Mouse (Mus musculus): ENCODE results near the gene Lonp1. TPM values are rescaled to one million over a fixed set of nuclear protein-coding genes. Genes with fewer than 3 reads are reported as not detected.

The Lonp1 gene
- polyA plus RNA-seq, 1 experiment from 2014 or later: 45.4 TPM

DNA sequence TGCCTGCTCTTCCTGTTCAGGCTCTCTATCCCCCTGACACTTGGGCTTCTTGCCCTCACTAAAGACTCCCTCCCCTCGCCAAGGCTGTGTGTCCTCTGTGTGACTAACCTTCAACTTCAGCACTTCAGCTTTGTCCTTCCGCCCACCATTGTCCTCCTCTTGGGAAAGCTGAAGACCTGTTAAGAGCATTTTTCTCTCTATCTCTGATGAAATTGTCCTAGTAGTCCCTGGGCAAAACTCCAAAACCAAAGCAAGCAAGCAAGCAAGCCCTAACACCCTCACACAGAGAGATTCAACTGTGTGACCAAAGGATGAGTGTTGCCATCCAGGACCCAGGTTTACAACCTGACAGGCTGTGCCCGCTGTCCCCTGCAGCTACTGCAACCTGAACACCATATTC, 37.0 kb upstream of the Lonp1 start:
- H3K4me2 ChIP-seq (ENCODE audit: low read length): no peak overlapping the region
- no peaks in the 10 kb centered on the region for H3K9me3 ChIP-seq (ENCODE audit: control insufficient read depth, low read length)
- H3K27me3 ChIP-seq (replicated peaks; ENCODE audit: control insufficient read depth, insufficient read depth, low read length): peaks cover 5% of the 10 kb centered on the region; the same call in 1 of the 2 replicates
- WGBS: 60% methylated on average over 3 of the region's 3 CpGs
- H3K4me1 ChIP-seq (ENCODE audit: control insufficient read depth, insufficient read depth, low read depth, low read length): peaks cover 5% of the 10 kb centered on the region
- no peak for ATAC-seq
- no peak overlapping the region for H3K27ac ChIP-seq (ENCODE audit: low read depth, low read length)
- no peak overlapping the region for H3K9ac ChIP-seq (ENCODE audit: low read depth, low read length)
- H3K4me3 ChIP-seq (ENCODE audit: low read length): no peak overlapping the region
- H3K36me3 ChIP-seq (ENCODE audit: control insufficient read depth, insufficient read depth, low read length): no peaks in the 10 kb centered on the region

DNA sequence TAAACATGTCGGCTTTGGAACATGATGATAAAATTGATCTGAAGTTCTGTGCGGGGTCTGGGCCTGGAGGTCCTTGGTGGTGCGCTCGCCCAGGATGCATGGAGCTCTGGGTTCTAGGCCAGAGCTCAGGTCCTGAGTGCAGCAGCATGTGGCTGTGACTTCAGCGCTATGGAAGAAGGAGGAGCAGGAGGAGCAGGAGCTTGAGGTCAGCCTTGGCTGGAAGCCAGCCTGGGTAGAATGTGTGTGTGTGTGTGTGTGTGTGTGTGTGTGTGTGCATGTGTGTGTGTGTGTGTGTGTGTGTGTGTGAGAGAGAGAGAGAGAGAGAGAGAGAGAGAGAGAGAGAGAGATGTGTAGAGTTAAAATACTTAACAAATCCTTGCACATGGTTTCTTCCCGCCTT, 29.5 kb upstream of the Lonp1 start:
- Histone ChIP-seq H3K9ac (ENCODE audit: low read depth, low read length) (no peak overlapping the region), H3K4me1 (ENCODE audit: control insufficient read depth, insufficient read depth, low read depth, low read length) (no peaks in the 10 kb centered on the region), H3K4me3 (ENCODE audit: low read length) (no peak overlapping the region), H3K9me3 (ENCODE audit: control insufficient read depth, low read length) (no peaks in the 10 kb centered on the region), H3K27me3 (replicated peaks; ENCODE audit: control insufficient read depth, insufficient read depth, low read length) (no peaks in the 10 kb centered on the region), H3K27ac (ENCODE audit: low read depth, low read length) (no peak overlapping the region), H3K36me3 (ENCODE audit: control insufficient read depth, insufficient read depth, low read length) (no peaks in the 10 kb centered on the region), H3K4me2 (ENCODE audit: low read length) (no peak overlapping the region)
- WGBS: 84% methylated on average over 6 of the region's 6 CpGs
- ATAC-seq: no peak

DNA sequence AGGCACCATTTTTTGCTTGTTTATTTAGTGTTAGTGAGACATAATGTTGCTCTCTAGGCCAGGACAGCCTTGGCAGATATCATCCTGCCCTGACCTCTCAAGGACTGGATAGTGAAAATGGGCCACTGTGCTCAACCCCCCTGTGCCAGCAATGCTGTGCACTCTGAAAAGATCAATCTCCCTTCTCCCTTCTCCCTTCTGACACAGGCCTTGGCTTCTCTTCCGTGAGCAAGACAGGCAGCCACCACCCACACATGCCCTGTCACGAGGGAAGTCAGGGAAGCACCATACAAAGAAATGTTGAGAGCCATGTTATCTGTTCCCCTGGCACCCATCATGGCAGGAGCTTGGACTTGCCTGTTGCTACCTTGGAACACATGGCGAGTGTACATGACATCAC, 28.6 kb upstream of the Lonp1 start:
- WGBS: 87% methylated on average over 3 of the region's 3 CpGs
- Histone ChIP-seq H3K9me3 (ENCODE audit: control insufficient read depth, low read length) (no peaks in the 10 kb centered on the region), H3K4me2 (ENCODE audit: low read length) (no peak overlapping the region), H3K36me3 (ENCODE audit: control insufficient read depth, insufficient read depth, low read length) (no peaks in the 10 kb centered on the region), H3K9ac (ENCODE audit: low read depth, low read length) (no peak overlapping the region), H3K4me3 (ENCODE audit: low read length) (no peak overlapping the region), H3K27ac (ENCODE audit: low read depth, low read length) (no peak overlapping the region), H3K27me3 (replicated peaks; ENCODE audit: control insufficient read depth, insufficient read depth, low read length) (no peaks in the 10 kb centered on the region), H3K4me1 (ENCODE audit: control insufficient read depth, insufficient read depth, low read depth, low read length) (no peaks in the 10 kb centered on the region)
- no peak for ATAC-seq

DNA sequence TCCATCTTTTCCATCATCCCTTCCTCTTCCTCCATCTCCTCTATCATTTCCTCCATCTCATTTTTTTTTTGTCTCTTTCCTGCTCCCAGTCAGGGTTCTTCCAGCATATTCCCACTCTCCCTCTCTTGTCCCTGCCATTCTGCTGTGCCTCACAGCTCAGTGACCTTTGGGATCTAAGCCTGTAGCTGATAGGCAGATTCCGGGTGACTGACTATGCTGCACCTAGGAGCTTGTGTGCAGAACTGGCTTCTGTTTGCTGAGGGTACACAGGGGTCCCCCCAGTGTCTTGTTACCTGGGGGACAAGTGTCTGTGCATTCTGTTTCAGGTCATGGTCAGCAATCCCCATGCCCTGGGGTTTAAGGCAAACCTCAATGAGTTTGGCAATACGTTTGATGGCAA, 28.1 kb upstream of the Lonp1 start:
- H3K27ac ChIP-seq (ENCODE audit: low read depth, low read length): no peak overlapping the region
- no peaks in the 10 kb centered on the region for H3K27me3 ChIP-seq (replicated peaks; ENCODE audit: control insufficient read depth, insufficient read depth, low read length)
- WGBS: 80% methylated on average over 2 of the region's 2 CpGs
- ATAC-seq: no peak
- H3K9ac ChIP-seq (ENCODE audit: low read depth, low read length): no peak overlapping the region
- H3K9me3 ChIP-seq (ENCODE audit: control insufficient read depth, low read length): no peaks in the 10 kb centered on the region
- no peak overlapping the region for H3K4me3 ChIP-seq (ENCODE audit: low read length)
- H3K4me1 ChIP-seq (ENCODE audit: control insufficient read depth, insufficient read depth, low read depth, low read length): no peaks in the 10 kb centered on the region
- no peaks in the 10 kb centered on the region for H3K36me3 ChIP-seq (ENCODE audit: control insufficient read depth, insufficient read depth, low read length)
- H3K4me2 ChIP-seq (ENCODE audit: low read length): no peak overlapping the region

DNA sequence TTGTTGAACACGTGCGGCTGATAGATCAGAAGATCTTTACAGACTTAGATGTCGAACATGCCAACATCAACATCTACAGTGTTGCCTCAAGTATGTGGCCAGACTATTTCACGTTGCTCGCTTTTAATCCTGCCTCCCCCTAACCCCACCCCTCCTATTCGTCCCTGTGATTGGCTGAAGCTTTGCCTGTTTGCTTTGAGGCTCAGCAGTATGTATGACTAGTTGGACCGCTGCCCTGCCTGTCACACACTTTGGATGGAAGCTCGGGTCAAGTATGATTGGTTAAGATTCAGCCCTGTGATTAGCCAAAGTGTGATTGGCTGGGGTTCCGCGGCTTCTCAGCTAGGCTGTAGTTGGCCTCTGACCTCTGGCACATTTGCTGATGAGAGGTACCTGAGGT, 25.1 kb upstream of the Lonp1 start:
- H3K4me1 ChIP-seq (ENCODE audit: control insufficient read depth, insufficient read depth, low read depth, low read length): no peaks in the 10 kb centered on the region
- H3K4me3 ChIP-seq (ENCODE audit: low read length): no peak overlapping the region
- H3K4me2 ChIP-seq (ENCODE audit: low read length): no peak overlapping the region
- no peaks in the 10 kb centered on the region for H3K36me3 ChIP-seq (ENCODE audit: control insufficient read depth, insufficient read depth, low read length)
- ATAC-seq: no peak
- no peaks in the 10 kb centered on the region for H3K9me3 ChIP-seq (ENCODE audit: control insufficient read depth, low read length)
- no peak overlapping the region for H3K9ac ChIP-seq (ENCODE audit: low read depth, low read length)
- H3K27me3 ChIP-seq (replicated peaks; ENCODE audit: control insufficient read depth, insufficient read depth, low read length): no peaks in the 10 kb centered on the region
- WGBS: 42% methylated on average over 10 of the region's 10 CpGs
- no peak overlapping the region for H3K27ac ChIP-seq (ENCODE audit: low read depth, low read length)

DNA sequence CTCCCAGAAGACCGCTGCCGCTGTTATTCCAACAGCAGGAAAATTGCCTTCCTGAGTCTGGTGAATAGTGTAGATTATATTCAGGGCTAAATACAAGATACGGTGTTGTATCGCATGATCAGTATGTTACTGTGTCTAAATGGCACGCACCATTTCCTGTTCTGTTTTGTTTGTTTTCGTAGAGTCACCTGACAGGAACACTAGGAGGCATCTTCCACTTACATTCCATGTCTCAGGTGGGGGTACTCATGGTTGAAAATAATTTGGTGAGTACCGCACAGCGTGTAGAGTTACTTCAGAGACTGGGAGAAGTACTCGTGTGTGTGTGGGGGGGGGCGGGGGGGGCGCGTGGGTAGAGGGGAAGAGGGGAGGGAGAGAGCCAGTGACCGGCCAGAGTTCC, 20.9 kb upstream of the Lonp1 start:
- no peak overlapping the region for H3K4me3 ChIP-seq (ENCODE audit: low read length)
- WGBS: 63% methylated on average over 13 of the region's 13 CpGs
- no peaks in the 10 kb centered on the region for H3K9me3 ChIP-seq (ENCODE audit: control insufficient read depth, low read length)
- no peak overlapping the region for H3K27ac ChIP-seq (ENCODE audit: low read depth, low read length)
- no peaks in the 10 kb centered on the region for H3K4me1 ChIP-seq (ENCODE audit: control insufficient read depth, insufficient read depth, low read depth, low read length)
- no peak overlapping the region for H3K9ac ChIP-seq (ENCODE audit: low read depth, low read length)
- ATAC-seq: no peak
- no peak overlapping the region for H3K4me2 ChIP-seq (ENCODE audit: low read length)
- H3K27me3 ChIP-seq (replicated peaks; ENCODE audit: control insufficient read depth, insufficient read depth, low read length): no peaks in the 10 kb centered on the region
- no peaks in the 10 kb centered on the region for H3K36me3 ChIP-seq (ENCODE audit: control insufficient read depth, insufficient read depth, low read length)

DNA sequence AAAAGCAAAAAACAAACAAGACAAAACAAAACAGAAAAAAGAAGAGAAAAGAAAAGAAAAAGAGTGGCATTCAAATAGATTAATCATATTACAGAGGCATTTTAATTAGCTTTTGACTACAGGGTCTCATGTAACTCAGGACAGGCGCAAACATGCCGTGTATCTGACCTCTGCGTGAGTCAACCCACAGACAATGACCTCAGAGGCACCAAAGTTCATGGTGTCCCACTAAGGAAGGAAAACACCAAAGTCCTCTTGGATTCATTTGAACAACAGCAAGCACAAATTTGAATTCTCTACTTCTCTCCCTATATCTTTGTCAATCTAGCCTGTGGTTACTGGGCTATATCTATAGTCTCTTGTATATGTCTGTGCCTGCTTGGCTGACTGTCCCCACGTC, 16.6 kb upstream of the Lonp1 start:
- H3K4me2 ChIP-seq (ENCODE audit: low read length): no peak overlapping the region
- ATAC-seq: no peak
- H3K27me3 ChIP-seq (replicated peaks; ENCODE audit: control insufficient read depth, insufficient read depth, low read length): no peaks in the 10 kb centered on the region
- no peak overlapping the region for H3K27ac ChIP-seq (ENCODE audit: low read depth, low read length)
- H3K9ac ChIP-seq (ENCODE audit: low read depth, low read length): no peak overlapping the region
- WGBS: 79% methylated on average over 4 of the region's 4 CpGs
- no peaks in the 10 kb centered on the region for H3K9me3 ChIP-seq (ENCODE audit: control insufficient read depth, low read length)
- H3K4me3 ChIP-seq (ENCODE audit: low read length): no peak overlapping the region
- no peaks in the 10 kb centered on the region for H3K4me1 ChIP-seq (ENCODE audit: control insufficient read depth, insufficient read depth, low read depth, low read length)
- no peaks in the 10 kb centered on the region for H3K36me3 ChIP-seq (ENCODE audit: control insufficient read depth, insufficient read depth, low read length)

DNA sequence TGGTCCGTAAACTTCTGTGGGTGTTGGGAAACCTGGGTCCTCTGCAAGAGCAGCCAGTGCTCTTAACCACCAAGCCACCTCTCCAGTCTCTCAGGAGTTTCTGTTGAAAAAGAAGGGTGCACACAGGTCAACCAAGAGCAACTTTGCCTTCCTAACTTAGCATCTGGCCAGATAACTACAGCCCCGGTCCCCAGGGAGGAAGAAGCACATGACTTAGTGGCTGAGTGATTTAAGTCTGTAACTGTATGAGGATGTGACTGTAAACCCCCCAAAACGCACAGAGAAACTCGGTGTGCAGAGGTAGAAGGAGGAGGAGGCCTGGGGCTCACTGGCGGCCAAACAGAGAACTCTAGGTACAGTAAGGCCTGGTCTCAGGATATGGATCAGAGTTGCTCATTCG, 7.3 kb upstream of the Lonp1 start:
- no peak overlapping the region for H3K27ac ChIP-seq (ENCODE audit: low read depth, low read length)
- H3K4me1 ChIP-seq (ENCODE audit: control insufficient read depth, insufficient read depth, low read depth, low read length): no peaks in the 10 kb centered on the region
- H3K9ac ChIP-seq (ENCODE audit: low read depth, low read length): no peak overlapping the region
- no peaks in the 10 kb centered on the region for H3K9me3 ChIP-seq (ENCODE audit: control insufficient read depth, low read length)
- no peak for ATAC-seq
- no peak overlapping the region for H3K4me2 ChIP-seq (ENCODE audit: low read length)
- H3K4me3 ChIP-seq (ENCODE audit: low read length): no peak overlapping the region
- no peaks in the 10 kb centered on the region for H3K27me3 ChIP-seq (replicated peaks; ENCODE audit: control insufficient read depth, insufficient read depth, low read length)
- H3K36me3 ChIP-seq (ENCODE audit: control insufficient read depth, insufficient read depth, low read length): no peaks in the 10 kb centered on the region
- WGBS: 84% methylated on average over 6 of the region's 6 CpGs

DNA sequence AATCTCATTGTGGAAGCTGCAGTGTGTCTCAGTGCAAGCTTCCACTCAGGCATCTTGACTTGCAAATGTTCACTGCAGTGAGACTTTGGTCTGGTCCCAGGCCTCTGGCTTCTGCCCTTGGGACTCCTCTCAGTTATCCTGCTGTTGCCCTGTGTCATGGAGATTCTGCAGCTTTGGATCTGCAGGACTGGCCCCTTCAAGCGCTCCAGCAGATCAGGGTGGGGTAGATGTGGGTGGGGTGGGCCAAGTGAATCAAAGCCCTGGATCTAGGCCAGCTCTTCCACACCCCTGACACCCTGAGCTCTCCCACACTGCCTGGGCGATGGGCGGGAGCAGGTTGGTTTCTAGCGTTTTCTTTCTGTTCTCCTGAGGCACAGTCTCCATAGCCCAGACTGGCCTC, 5.1 kb upstream of the Lonp1 start:
- H3K36me3 ChIP-seq (ENCODE audit: control insufficient read depth, insufficient read depth, low read length): no peaks in the 10 kb centered on the region

More for the DNA sequence above, 5.1 kb upstream of the Lonp1 start:
- 40% methylated on average over 4 of the region's 4 CpGs for WGBS
- Histone ChIP-seq H3K4me3 (ENCODE audit: low read length) (no peak overlapping the region), H3K9ac (ENCODE audit: low read depth, low read length) (no peak overlapping the region), H3K27ac (ENCODE audit: low read depth, low read length) (no peak overlapping the region), H3K27me3 (replicated peaks; ENCODE audit: control insufficient read depth, insufficient read depth, low read length) (no peaks in the 10 kb centered on the region), H3K4me1 (ENCODE audit: control insufficient read depth, insufficient read depth, low read depth, low read length) (no peaks in the 10 kb centered on the region), H3K9me3 (ENCODE audit: control insufficient read depth, low read length) (no peaks in the 10 kb centered on the region), H3K4me2 (ENCODE audit: low read length) (no peak overlapping the region)
- ATAC-seq: no peak
